Mouse (Mus musculus) liver, postnatal 0 days (tissue): Measurements from ENCODE around the gene Chrna10. TPM values are rescaled to one million over a fixed set of nuclear protein-coding genes. Genes with fewer than 3 reads are reported as not detected.

Experiments
- ATAC-seq: fragments of 200-750 bp; cut with Nextera tagmentation; 2 replicates; pipeline ENCODE4 v1.8.0; 2017; ENCODE audit warnings: mild to moderate bottlenecking, moderate library complexity
- DNase-seq: peaks from one replicate; pipeline ENCODE4 v3.0.0-alpha.2; 2016
- H3K27ac ChIP-seq: fragments of 300-500 bp; sonication (generic); 2 replicates; pipeline ENCODE4 v1.5.1; 2014; ENCODE audit warnings: antibody characterized with exemption, moderate library complexity, mild to moderate bottlenecking, low read depth
- H3K27me3 ChIP-seq: fragments of 300-500 bp; sonication (generic); 2 replicates; pipeline ENCODE4 v1.6.1; 2014; ENCODE audit warnings: low read length, control low read depth, mixed read lengths; ENCODE audit not compliant: insufficient read depth
- H3K36me3 ChIP-seq: fragments of 300-500 bp; sonication (generic); replicated peaks from 2 replicates; pipeline ENCODE4 v1.6.1; 2014; ENCODE audit warnings: mild to moderate bottlenecking, control low read depth, low read length, moderate library complexity, mixed read lengths; ENCODE audit not compliant: insufficient read depth
- H3K4me1 ChIP-seq: fragments of 300-500 bp; sonication (generic); 2 replicates; pipeline ENCODE4 v1.6.1; 2014; ENCODE audit warnings: antibody characterized with exemption, mild to moderate bottlenecking, control low read depth; ENCODE audit not compliant: insufficient read depth
- H3K4me2 ChIP-seq: fragments of 300-500 bp; sonication (generic); 2 replicates; pipeline ENCODE4 v1.6.1; 2014; ENCODE audit warnings: low read depth, mild to moderate bottlenecking, low read length, moderate library complexity, mixed read lengths
- H3K4me3 ChIP-seq: fragments of 300-500 bp; sonication (generic); 2 replicates; pipeline ENCODE4 v1.5.1; 2014; ENCODE audit warnings: low read depth, low read length
- H3K9ac ChIP-seq: fragments of 300-500 bp; sonication (generic); replicated peaks from 2 replicates; pipeline ENCODE4 v1.6.1; 2014; ENCODE audit warnings: mild to moderate bottlenecking, moderate library complexity
- H3K9me3 ChIP-seq: fragments of 300-500 bp; sonication (generic); 2 replicates; pipeline ENCODE4 v1.6.1; 2016; ENCODE audit warnings: mild to moderate bottlenecking, control low read depth, low read length, mixed read lengths
- CTCF ChIP-seq: sonication (generic); IDR thresholded peaks from 2 replicates; pipeline ENCODE4 v1.5.1; 2016; ENCODE audit warnings: antibody characterized with exemption, low read depth
- EP300 ChIP-seq: IDR thresholded peaks from 2 replicates; pipeline ENCODE4 v1.6.1; 2016; ENCODE audit warnings: antibody characterized with exemption, low read depth, mild to moderate bottlenecking
- WGBS: fragments of 180-500 bp; shearing (Covaris S2); extraction: QIAGEN DNeasy Blood & Tissue Kit; methylation state at CpG from one replicate; pipeline ENCODE4 v1.1.7; 2014; ENCODE audit not compliant: insufficient replicate concordance; 5-methylcytosine and 5-hydroxymethylcytosine counted together
- polyA plus RNA-seq: library from polyadenylated mRNA; unstranded; fragments of >200 nt; fragmentation: Nextera tagmentation; extraction: Ambion mirVana; gene quantifications from 2 replicates; pipeline ENCODE4 v1.2.1, GENCODE M21; 2015

Chrna10 gene
- polyA plus RNA-seq, 1 experiment from 2014 or later: not detected

- H3K9ac ChIP-seq: no peak overlapping the region
- ATAC-seq (no peak), DNase-seq (no peak)
- H3K36me3 ChIP-seq: peaks cover 24% of the 10 kb centered on the region
- no peak overlapping the region for H3K4me2 ChIP-seq
- no peak for TF ChIP-seq EP300
- TF ChIP-seq CTCF: no peak
- H3K27me3 ChIP-seq: no peaks in the 10 kb centered on the region
- H3K27ac ChIP-seq: no peak overlapping the region
- no peaks in the 10 kb centered on the region for H3K4me1 ChIP-seq
- WGBS: 76% methylated on average over 5 of the region's 6 CpGs
- H3K4me3 ChIP-seq: no peak overlapping the region
- H3K9me3 ChIP-seq: no peaks in the 10 kb centered on the region
These were observed 754 bp upstream of the Chrna10 start for GRCm38 (mm10) chr7:102117382-102117781.

- H3K36me3 ChIP-seq: no peaks in the 10 kb centered on the region
- DNase-seq (no peak), ATAC-seq (no peak)
- no peak overlapping the region for H3K27ac ChIP-seq
- no peaks in the 10 kb centered on the region for H3K9me3 ChIP-seq
- H3K27me3 ChIP-seq: no peaks in the 10 kb centered on the region
- H3K9ac ChIP-seq: no peak overlapping the region
- WGBS: 79% methylated on average over 45 of the region's 45 CpGs
- TF ChIP-seq EP300: no peak
- no peak for TF ChIP-seq CTCF
- H3K4me1 ChIP-seq: no peaks in the 10 kb centered on the region
- no peak overlapping the region for H3K4me2 ChIP-seq
- H3K4me3 ChIP-seq: no peak overlapping the region
These were observed 3.4 kb downstream of the Chrna10 start for GRCm38 (mm10) chr7:102113151-102113729.

GRCm38 (mm10) chr7:102109746-102110145, 6.9 kb downstream of the Chrna10 start:
- Histone ChIP-seq H3K4me1 (peaks cover 5% of the 10 kb centered on the region), H3K9ac (no peak overlapping the region), H3K27ac (no peak overlapping the region), H3K4me3 (no peak overlapping the region), H3K9me3 (no peaks in the 10 kb centered on the region), H3K36me3 (no peaks in the 10 kb centered on the region), H3K4me2 (no peak overlapping the region), H3K27me3 (no peaks in the 10 kb centered on the region)
- 61% methylated on average over 4 of the region's 4 CpGs for WGBS
- DNase-seq: no peak
- TF ChIP-seq CTCF: no peak
- TF ChIP-seq EP300: no peak
- no peak for ATAC-seq

GRCm38 (mm10) chr7:102109171-102109570, 7.5 kb downstream of the Chrna10 start, which contains the start of gene Art5:
TSS of gene Art5 (minus strand) at chr7:102109489.
- ATAC-seq (no peak), DNase-seq (no peak)
- Histone ChIP-seq H3K4me1 (peaks cover 5% of the 10 kb centered on the region), H3K9me3 (no peaks in the 10 kb centered on the region), H3K9ac (no peak within 1 kb of the TSS), H3K27me3 (no peaks in the 10 kb centered on the region), H3K4me2 (no peak within 1 kb of the TSS), H3K4me3 (no peak within 1 kb of the TSS), H3K27ac (no peak within 1 kb of the TSS), H3K36me3 (no peaks in the 10 kb centered on the region)
- WGBS: 72% methylated on average over 7 of the region's 7 CpGs
- TF ChIP-seq CTCF (no peak), EP300 (no peak)

GRCm38 (mm10) chr7:102108206-102108605, 8.4 kb downstream of the Chrna10 start:
- WGBS: 86% methylated on average over 1 of the region's 1 CpGs
- DNase-seq: no peak
- Histone ChIP-seq H3K4me1 (peaks cover 5% of the 10 kb centered on the region), H3K27ac (no peak overlapping the region), H3K36me3 (no peaks in the 10 kb centered on the region), H3K4me2 (no peak overlapping the region), H3K9me3 (no peaks in the 10 kb centered on the region), H3K9ac (no peak overlapping the region), H3K27me3 (no peaks in the 10 kb centered on the region), H3K4me3 (no peak overlapping the region)
- TF ChIP-seq CTCF: no peak
- TF ChIP-seq EP300: no peak
- no peak for ATAC-seq

- 20% methylated on average over 23 of the region's 23 CpGs for WGBS
- H3K9ac ChIP-seq: peak overlapping the region; percentile 34; the same call in 1 of the 2 replicates
These were observed 9.9 kb downstream of the Chrna10 start for GRCm38 (mm10) chr7:102106700-102107141.

More at GRCm38 (mm10) chr7:102106700-102107141, 9.9 kb downstream of the Chrna10 start:
- no peaks in the 10 kb centered on the region for H3K27me3 ChIP-seq
- no peaks in the 10 kb centered on the region for H3K36me3 ChIP-seq
- TF ChIP-seq EP300 (no peak), CTCF (no peak)
- DNase-seq (peak; percentile 29), ATAC-seq (0 out of 2 replicates have a peak, but pooled peaks have one; percentile 7)
- H3K4me3 ChIP-seq: peak overlapping the region; percentile 27; the same call in 1 of the 2 replicates
- H3K4me2 ChIP-seq: peak overlapping the region; percentile 70
- no peak overlapping the region for H3K27ac ChIP-seq
- H3K4me1 ChIP-seq: peaks cover 5% of the 10 kb centered on the region
- H3K9me3 ChIP-seq: no peaks in the 10 kb centered on the region
